Comparison of ENCODE assay signal across 8 mouse cellular contexts in the genomic region with DNA sequence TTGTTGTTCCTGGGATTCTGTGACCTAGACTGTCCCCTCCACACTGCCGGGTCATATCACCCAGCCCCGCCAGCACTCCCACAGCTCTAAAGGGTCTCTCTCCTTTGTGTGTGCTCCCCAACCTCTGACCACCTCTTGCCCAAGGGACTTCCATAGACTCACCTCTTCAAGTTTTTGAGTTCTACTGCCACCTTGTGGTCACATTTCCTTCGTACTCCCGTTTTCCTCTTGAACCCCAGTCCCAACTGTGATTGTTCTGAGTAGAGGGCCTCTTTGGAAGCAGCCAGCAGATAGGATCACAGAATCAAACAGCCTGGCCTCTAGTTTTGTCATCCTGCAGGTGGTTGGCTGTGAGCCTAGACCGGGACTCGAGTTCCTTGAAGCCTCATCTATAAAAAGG. TPM values are rescaled to one million over a fixed set of nuclear protein-coding genes. Genes with fewer than 3 reads are reported as not detected.
DNase-seq lines count a peak whose midpoint lies in the region; ATAC-seq and TF ChIP-seq lines count a peak whose summit lies in the region.
"Had no signal": no experiment of that assay in that cellular context is flagged by ENCODE, and none has a peak within 500 bp of the region (broad histone marks: within the 10 kb centered on the region; RNA-seq: fewer than 3 reads in every experiment).

No protein-coding gene starts in this region.

- TF ChIP-seq POLR2A in ES-Bruce4 (IDR thresholded peaks at IDR 0.05; ENCODE audit: insufficient read depth, low read length): no peak

- no peaks in the 10 kb centered on the region for H3K4me1 ChIP-seq in ES-Bruce4 (ENCODE audit: control insufficient read depth, insufficient read depth, low read length)
- no peaks in the 10 kb centered on the region for H3K4me1 ChIP-seq in heart, embryonic 11.5 days (ENCODE audit: control insufficient read depth, insufficient read depth, low read length)
- H3K4me1 ChIP-seq in lung, embryonic 16.5 days (replicated peaks; ENCODE audit: control insufficient read depth, insufficient read depth, low read length): no peaks in the 10 kb centered on the region

- TF ChIP-seq EP300 in ES-Bruce4 (IDR thresholded peaks at IDR 0.05; ENCODE audit: insufficient read depth, low read depth, low read length): no peak

- no peaks in the 10 kb centered on the region for H3K9me3 ChIP-seq in ES-Bruce4 (replicated peaks; ENCODE audit: control insufficient read depth, insufficient read depth, low read length, poor library complexity, severe bottlenecking)
- H3K9me3 ChIP-seq in heart, embryonic 11.5 days (replicated peaks; ENCODE audit: control insufficient read depth, low read length): no peaks in the 10 kb centered on the region
- H3K9me3 ChIP-seq in lung, embryonic 16.5 days (ENCODE audit: control insufficient read depth, low read length): no peaks in the 10 kb centered on the region
- H3K9me3 ChIP-seq: hindbrain, embryonic 15.5 days had no signal

- peak; percentile 38 for TF ChIP-seq CTCF in ES-Bruce4 (IDR thresholded peaks at IDR 0.05; ENCODE audit: low read depth, low read length)

- peak; percentile 54 for ATAC-seq in common myeloid progenitor, adult 5-6 weeks (replicated peaks; ENCODE audit: low read depth, poor library complexity, severe bottlenecking)
- 0 out of 2 replicates have a peak, but pooled peaks have one; percentile 35 for ATAC-seq in heart, embryonic 11.5 days (replicated peaks; ENCODE audit: insufficient number of reproducible peaks, low FRiP score, low TSS enrichment)
- peak; percentile 38; the same call in 1 of the 2 replicates for ATAC-seq in lung, embryonic 16.5 days (ENCODE audit: low read depth)

- no peak overlapping the region for H3K27ac ChIP-seq in ES-Bruce4 (ENCODE audit: insufficient read depth, low read length)
- H3K27ac ChIP-seq in heart, embryonic 11.5 days (ENCODE audit: low read depth, low read length): no peak overlapping the region
- no peak overlapping the region for H3K27ac ChIP-seq in lung, embryonic 16.5 days (ENCODE audit: low read length)
- H3K27ac ChIP-seq: hindbrain, embryonic 15.5 days had no signal

- WGBS in heart, embryonic 11.5 days (ENCODE audit: insufficient replicate concordance): 7% methylated on average over 6 of the region's 6 CpGs
- WGBS in lung, embryonic 16.5 days: 6% methylated on average over 6 of the region's 6 CpGs

- H3K36me3 ChIP-seq in ES-Bruce4 (ENCODE audit: control insufficient read depth, insufficient read depth, low read length, poor library complexity, severe bottlenecking): no peaks in the 10 kb centered on the region
- no peaks in the 10 kb centered on the region for H3K36me3 ChIP-seq in heart, embryonic 11.5 days (ENCODE audit: control insufficient read depth, insufficient read depth, low read length)
- no peaks in the 10 kb centered on the region for H3K36me3 ChIP-seq in lung, embryonic 16.5 days (ENCODE audit: control insufficient read depth, insufficient read depth, low read length)
- H3K36me3 ChIP-seq: hindbrain, embryonic 15.5 days had no signal

- no peak overlapping the region for H3K4me3 ChIP-seq in ES-Bruce4 (ENCODE audit: low read depth, low read length)
- no peak overlapping the region for H3K4me3 ChIP-seq in heart, embryonic 11.5 days (ENCODE audit: low read depth, low read length)
- H3K4me3 ChIP-seq in lung, embryonic 16.5 days (ENCODE audit: low read length): no peak overlapping the region
- H3K4me3 ChIP-seq: hindbrain, embryonic 15.5 days had no signal

- no peaks in the 10 kb centered on the region for H3K27me3 ChIP-seq in ES-Bruce4 (ENCODE audit: control insufficient read depth, insufficient read depth, low read length, poor library complexity, severe bottlenecking)
- no peaks in the 10 kb centered on the region for H3K27me3 ChIP-seq in heart, embryonic 11.5 days (ENCODE audit: control insufficient read depth, insufficient read depth, low read length)
- no peaks in the 10 kb centered on the region for H3K27me3 ChIP-seq in lung, embryonic 16.5 days (ENCODE audit: control insufficient read depth, insufficient read depth, low read depth, low read length)
- H3K27me3 ChIP-seq: hindbrain, embryonic 15.5 days had no signal

- H3K9ac ChIP-seq in ES-Bruce4 (ENCODE audit: low read depth, poor library complexity, severe bottlenecking): no peak overlapping the region
- no peak overlapping the region for H3K9ac ChIP-seq in heart, embryonic 11.5 days (ENCODE audit: low read depth, low read length)
- no peak overlapping the region for H3K9ac ChIP-seq in lung, embryonic 16.5 days (ENCODE audit: low read length)
- H3K9ac ChIP-seq: hindbrain, embryonic 15.5 days had no signal

- DNase-seq in adipocyte (ENCODE audit: low spot score): peak; percentile 83
- peak; percentile 83 for DNase-seq in layer of hippocampus, adult 11-12 months (ENCODE audit: low spot score)
- DNase-seq in skeletal muscle tissue, adult 2 months (ENCODE audit: low read depth, low spot score): peak; percentile 56

- no peak overlapping the region for H3K4me2 ChIP-seq in heart, embryonic 11.5 days
- H3K4me2 ChIP-seq in lung, embryonic 16.5 days (ENCODE audit: low read depth, low read length): no peak overlapping the region
- H3K4me2 ChIP-seq: hindbrain, embryonic 15.5 days had no signal

RNA-seq across cellular contexts. Expression of a gene that starts 30.8 kb away (rescaled TPM):
- polyA plus RNA-seq in ES-Bruce4 (2011; ENCODE audit: insufficient read depth, insufficient read length, low read depth, missing spikeins): 92.0 and 96.4 TPM in 2 replicates
- 126 and 134 TPM in 2 replicates for total RNA-seq in common myeloid progenitor, adult 5-6 weeks (2017)
- polyA plus RNA-seq in heart, embryonic 11.5 days (2014; fragmentation: Nextera tagmentation; extraction: Ambion mirVana): 26.3 and 31.2 TPM in 2 replicates
- 22.6 and 22.8 TPM in 2 replicates for polyA plus RNA-seq in lung, embryonic 16.5 days (2015; fragmentation: Nextera tagmentation; extraction: Ambion mirVana)
